Mouse (Mus musculus) hindbrain, postnatal 0 days (tissue): ENCODE results near the gene Olfr291. TPM values are rescaled to one million over a fixed set of nuclear protein-coding genes. Genes with fewer than 3 reads are reported as not detected.

Experiments used
- ATAC-seq: fragments of 200-750 bp; cut with Nextera tagmentation; 2 replicates; pipeline ENCODE4 v1.8.0; 2017; ENCODE audit warnings: mild to moderate bottlenecking, moderate TSS enrichment, moderate library complexity
- DNase-seq: peaks from one replicate; pipeline ENCODE4 v3.0.0-alpha.2; 2015; ENCODE audit warnings: low spot score
- H3K27ac ChIP-seq: fragments of 300-500 bp; sonication (generic); 2 replicates; pipeline ENCODE4 v1.5.1; 2014; ENCODE audit warnings: mild to moderate bottlenecking
- H3K27me3 ChIP-seq: fragments of 300-500 bp; sonication (generic); 2 replicates; pipeline ENCODE4 v1.6.1; 2014; ENCODE audit warnings: low read length, mixed read lengths; ENCODE audit not compliant: insufficient read depth
- H3K36me3 ChIP-seq: fragments of 300-500 bp; sonication (generic); 2 replicates; pipeline ENCODE4 v1.6.1; 2014; ENCODE audit warnings: low read length, mixed read lengths; ENCODE audit not compliant: insufficient read depth
- H3K4me1 ChIP-seq: fragments of 300-500 bp; sonication (generic); 2 replicates; pipeline ENCODE4 v1.6.1; 2014; ENCODE audit warnings: antibody characterized with exemption, low read length, mixed read lengths; ENCODE audit not compliant: insufficient read depth
- H3K4me2 ChIP-seq: fragments of 300-500 bp; sonication (generic); 2 replicates; pipeline ENCODE4 v1.6.1; 2014; ENCODE audit warnings: low read depth, mild to moderate bottlenecking, low read length, moderate library complexity, mixed read lengths
- H3K4me3 ChIP-seq: fragments of 300-500 bp; sonication (generic); 2 replicates; pipeline ENCODE4 v1.5.1; 2014; ENCODE audit warnings: low read length
- H3K9ac ChIP-seq: fragments of 300-500 bp; sonication (generic); replicated peaks from 2 replicates; pipeline ENCODE4 v1.6.1; 2014; ENCODE audit warnings: mild to moderate bottlenecking, low read length, moderate library complexity, mixed read lengths
- H3K9me3 ChIP-seq: fragments of 300-500 bp; sonication (generic); 2 replicates; pipeline ENCODE4 v1.6.1; 2016; ENCODE audit warnings: low read length, mixed read lengths
- CTCF ChIP-seq: IDR thresholded peaks from 2 replicates; pipeline ENCODE4 v1.5.1; 2016; ENCODE audit warnings: antibody characterized with exemption, control low read depth, low read depth
- WGBS: fragments of 180-500 bp; shearing (Covaris S2); extraction: QIAGEN DNeasy Blood & Tissue Kit; methylation state at CpG from one replicate; pipeline ENCODE4 v1.1.7; 2014; 5-methylcytosine and 5-hydroxymethylcytosine counted together
- polyA plus RNA-seq: library from polyadenylated mRNA; unstranded; fragments of >200 nt; fragmentation: Nextera tagmentation; extraction: Ambion mirVana; gene quantifications from 2 replicates; pipeline ENCODE4 v1.2.1, GENCODE M21; 2015
- total RNA-seq: library from RNA; depleted of rRNA; stranded (reverse); fragments of >200 nt; gene quantifications from 2 replicates; pipeline ENCODE4 v1.2.3, GENCODE M21; 2014; rRNA removed

Olfr291 gene
- 0.04 TPM in 1 of 2 replicates, not detected in the other for total RNA-seq
- polyA plus RNA-seq: not detected in 2 replicates

- Histone ChIP-seq H3K4me2 (no peak within 1 kb of the TSS), H3K36me3 (no peaks in the 10 kb centered on the region), H3K27ac (no peak within 1 kb of the TSS), H3K9ac (no peak within 1 kb of the TSS), H3K27me3 (no peaks in the 10 kb centered on the region), H3K4me1 (no peaks in the 10 kb centered on the region), H3K4me3 (no peak within 1 kb of the TSS), H3K9me3 (no peaks in the 10 kb centered on the region)
- DNase-seq (no peak), ATAC-seq (no peak)
- 81% methylated on average over 2 of the region's 2 CpGs for WGBS
- no peak for TF ChIP-seq CTCF
These were observed at the start of gene Olfr291 for GRCm38 (mm10) chr7:84853253-84853652. Olfr291 (plus strand) TSS chr7:84853553.

DNA sequence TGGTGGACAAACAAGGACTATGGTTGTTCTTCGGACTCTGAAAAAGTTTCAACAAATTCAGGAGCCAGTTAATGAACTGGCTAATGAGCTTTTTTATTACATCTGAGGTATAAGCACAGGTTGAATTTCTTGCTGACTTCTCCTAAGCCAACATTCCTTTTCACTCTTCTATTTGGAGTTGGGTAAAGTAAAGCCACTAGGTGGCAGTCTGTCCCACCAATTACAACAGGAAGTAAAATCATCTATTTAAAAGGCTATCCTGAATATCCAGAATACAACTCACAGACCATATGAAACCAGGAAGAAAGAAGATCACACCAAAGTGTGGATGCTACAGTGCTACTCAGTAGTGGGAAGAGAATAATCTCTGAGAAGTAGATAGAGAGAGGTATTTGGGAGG lies 48.1 kb upstream of the Olfr291 start:
- Histone ChIP-seq H3K4me3 (no peak overlapping the region), H3K4me2 (no peak overlapping the region), H3K9ac (no peak overlapping the region), H3K27ac (no peak overlapping the region), H3K9me3 (no peaks in the 10 kb centered on the region), H3K4me1 (no peaks in the 10 kb centered on the region), H3K27me3 (no peaks in the 10 kb centered on the region), H3K36me3 (no peaks in the 10 kb centered on the region)
- ATAC-seq: no peak
- TF ChIP-seq CTCF: peak; percentile 67
- 60% methylated on average over 1 of the region's 1 CpGs for WGBS
- DNase-seq: peak; percentile 65

DNA sequence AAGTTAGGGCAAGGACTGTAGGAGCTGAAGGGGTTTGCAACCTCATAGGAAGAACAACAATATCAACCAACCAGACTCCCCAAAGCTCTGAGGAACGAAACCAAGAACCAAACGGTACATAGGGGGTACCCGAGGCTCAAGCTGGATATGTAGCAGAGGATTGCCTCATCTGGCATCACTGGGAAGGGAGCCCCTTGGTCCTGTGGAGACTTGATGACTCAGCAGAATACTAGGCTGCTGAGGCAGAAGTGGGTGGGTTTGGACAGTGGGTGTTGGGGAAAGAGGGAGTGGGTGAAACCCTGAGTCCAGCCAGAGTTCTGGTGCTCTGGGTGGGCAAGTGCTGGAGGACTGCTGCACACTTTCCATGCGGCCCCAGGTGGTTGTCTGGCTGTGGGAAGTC lies 47.2 kb upstream of the Olfr291 start:
- WGBS: 87% methylated on average over 4 of the region's 4 CpGs

DNA sequence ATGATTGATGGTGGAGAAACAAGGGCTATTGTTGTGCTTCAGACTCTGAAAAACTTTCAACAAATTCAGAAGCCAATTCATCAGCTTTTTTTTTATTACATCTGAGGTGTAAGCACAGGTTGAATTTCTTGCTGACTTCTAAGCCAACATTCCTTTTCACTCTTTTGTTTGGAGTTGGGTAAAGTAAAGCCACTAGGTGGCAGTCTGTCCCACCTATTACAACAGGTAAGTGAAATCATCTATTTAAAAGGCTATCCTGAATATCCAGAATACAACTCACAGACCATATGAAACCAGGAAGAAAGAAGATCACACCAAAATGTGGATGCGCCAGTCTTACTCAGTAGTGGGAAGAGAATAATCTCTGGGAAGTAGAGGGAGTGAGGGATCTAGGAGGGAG lies 31.2 kb downstream of the Olfr291 start:
- H3K9me3 ChIP-seq: 0 out of 2 replicates have a peak, but pooled peaks cover 2% of the 10 kb centered on the region

More for the DNA sequence above, 47.2 kb upstream of the Olfr291 start:
- Histone ChIP-seq H3K27ac (no peak overlapping the region), H3K4me3 (no peak overlapping the region), H3K9ac (no peak overlapping the region), H3K36me3 (no peaks in the 10 kb centered on the region), H3K4me2 (no peak overlapping the region), H3K4me1 (no peaks in the 10 kb centered on the region), H3K9me3 (no peaks in the 10 kb centered on the region), H3K27me3 (no peaks in the 10 kb centered on the region)
- DNase-seq (no peak), ATAC-seq (no peak)
- TF ChIP-seq CTCF: no peak

More for the DNA sequence above, 31.2 kb downstream of the Olfr291 start:
- Histone ChIP-seq H3K27me3 (no peaks in the 10 kb centered on the region), H3K9ac (no peak overlapping the region), H3K4me3 (no peak overlapping the region), H3K4me1 (no peaks in the 10 kb centered on the region), H3K27ac (no peak overlapping the region), H3K36me3 (no peaks in the 10 kb centered on the region), H3K4me2 (no peak overlapping the region)
- WGBS: 47% methylated on average over 1 of the region's 1 CpGs
- peak; percentile 52 for DNase-seq
- ATAC-seq: no peak
- peak; percentile 37 for TF ChIP-seq CTCF

Other genes with a start within 250 kb of the Olfr291 start
- gene Fah, start 246.8 kb upstream of the Olfr291 start, total RNA-seq: 17.6 and 20.8 TPM in 2 replicates
- 14.3 and 14.9 TPM in 2 replicates for gene Fah, start 246.8 kb upstream of the Olfr291 start, polyA plus RNA-seq
- gene Zfand6, start 163.6 kb upstream of the Olfr291 start, total RNA-seq: 82.5 and 104 TPM in 2 replicates
- 141 and 152 TPM in 2 replicates for gene Zfand6, start 163.6 kb upstream of the Olfr291 start, polyA plus RNA-seq
- gene Vmn2r65, start 110.6 kb downstream of the Olfr291 start, total RNA-seq: not detected in 2 replicates
- not detected in 2 replicates for gene Vmn2r65, start 110.6 kb downstream of the Olfr291 start, polyA plus RNA-seq
- not detected in 2 replicates for gene Vmn2r66, start 158.7 kb downstream of the Olfr291 start, total RNA-seq
- not detected in 2 replicates for gene Vmn2r66, start 158.7 kb downstream of the Olfr291 start, polyA plus RNA-seq